Mouse (Mus musculus): ENCODE data around the gene U2af1l4. TPM values are rescaled to one million over a fixed set of nuclear protein-coding genes. Genes with fewer than 3 reads are reported as not detected.

Gene U2af1l4
- polyA plus RNA-seq, 1 experiment from 2014 or later = 82.5 TPM

GRCm38 (mm10) chr7:30604424-30604823, 41.3 kb downstream of the U2af1l4 start:
- H3K9ac ChIP-seq = no peak overlapping the region
- H3K27ac ChIP-seq = no peak overlapping the region
- WGBS = 50% methylated on average over 8 of the region's 8 CpGs
- H3K4me1 ChIP-seq = 0 out of 2 replicates have a peak, but pooled peaks cover 16% of the 10 kb centered on the region
- H3K27me3 ChIP-seq (replicated peaks) = no peaks in the 10 kb centered on the region
- no peak overlapping the region for H3K4me3 ChIP-seq (replicated peaks)
- no peak overlapping the region for H3K4me2 ChIP-seq
- ATAC-seq (ENCODE audit: insufficient read depth, low FRiP score, low read depth) = no peak
- H3K9me3 ChIP-seq = no peaks in the 10 kb centered on the region
- no peaks in the 10 kb centered on the region for H3K36me3 ChIP-seq

DNA sequence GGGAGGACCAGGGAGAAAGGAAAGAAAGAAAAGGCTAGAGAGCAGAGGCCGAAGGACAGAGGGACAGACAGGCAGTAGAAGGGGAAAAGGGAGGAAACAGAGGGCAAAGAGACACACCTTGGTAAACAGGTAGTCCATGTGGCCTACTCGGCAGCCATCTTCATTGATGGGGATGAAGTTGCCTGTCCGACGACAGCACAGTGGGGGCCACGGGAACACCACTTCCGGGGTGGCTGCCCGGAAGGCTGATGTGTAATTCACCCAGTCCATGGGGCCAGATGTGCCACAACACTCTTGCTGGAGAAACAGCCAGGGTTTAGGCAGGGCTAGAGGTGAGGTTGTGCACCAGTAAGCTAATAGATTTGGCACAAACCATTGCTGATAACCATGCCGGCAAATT, 41.8 kb downstream of the U2af1l4 start:
- Histone ChIP-seq H3K9ac (no peak overlapping the region), H3K9me3 (no peaks in the 10 kb centered on the region), H3K4me2 (no peak overlapping the region), H3K27ac (no peak overlapping the region), H3K4me3 (replicated peaks) (no peak overlapping the region), H3K36me3 (no peaks in the 10 kb centered on the region), H3K27me3 (replicated peaks) (no peaks in the 10 kb centered on the region), H3K4me1 (0 out of 2 replicates have a peak, but pooled peaks cover 12% of the 10 kb centered on the region)
- WGBS = 76% methylated on average over 8 of the region's 8 CpGs
- ATAC-seq (ENCODE audit: insufficient read depth, low FRiP score, low read depth) = no peak

GRCm38 (mm10) chr7:30607706-30608309, 44.7 kb downstream of the U2af1l4 start:
- Histone ChIP-seq H3K4me1 (0 out of 2 replicates have a peak, but pooled peaks cover 5% of the 10 kb centered on the region), H3K9ac (no peak overlapping the region), H3K4me2 (no peak overlapping the region), H3K4me3 (replicated peaks) (no peak overlapping the region), H3K27ac (no peak overlapping the region), H3K36me3 (no peaks in the 10 kb centered on the region), H3K9me3 (no peaks in the 10 kb centered on the region), H3K27me3 (replicated peaks) (no peaks in the 10 kb centered on the region)
- no peak for ATAC-seq (ENCODE audit: insufficient read depth, low FRiP score, low read depth)
- WGBS = 27% methylated on average over 8 of the region's 8 CpGs

GRCm38 (mm10) chr7:30608476-30608875, 45.4 kb downstream of the U2af1l4 start:
- Histone ChIP-seq H3K27ac (no peak overlapping the region), H3K27me3 (replicated peaks) (no peaks in the 10 kb centered on the region), H3K9ac (no peak overlapping the region), H3K4me2 (no peak overlapping the region), H3K9me3 (no peaks in the 10 kb centered on the region), H3K36me3 (no peaks in the 10 kb centered on the region), H3K4me1 (no peaks in the 10 kb centered on the region), H3K4me3 (replicated peaks) (no peak overlapping the region)
- no peak for ATAC-seq (ENCODE audit: insufficient read depth, low FRiP score, low read depth)
- WGBS = 55% methylated on average over 14 of the region's 16 CpGs

DNA sequence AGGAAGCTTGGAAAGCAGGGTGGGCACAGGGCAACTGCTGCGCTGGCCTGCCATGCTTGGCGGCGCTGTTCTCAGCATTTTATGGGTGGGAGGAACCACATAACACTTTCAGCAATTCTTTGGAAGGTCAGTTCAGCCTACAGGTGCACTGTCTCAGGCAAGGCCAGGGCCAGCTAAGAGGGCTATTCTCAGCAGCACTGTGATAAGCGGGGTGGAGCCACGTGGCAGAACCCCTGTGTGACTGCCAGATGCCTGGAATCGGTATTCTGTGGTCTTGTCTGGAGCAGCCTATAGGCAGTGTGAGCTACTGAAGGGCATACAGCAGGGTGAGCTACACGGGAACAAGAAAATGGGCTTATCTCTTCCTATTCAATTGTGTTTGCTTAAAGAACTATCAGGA, 46.9 kb downstream of the U2af1l4 start:
- Histone ChIP-seq H3K27me3 (replicated peaks) (no peaks in the 10 kb centered on the region), H3K4me1 (no peaks in the 10 kb centered on the region), H3K9me3 (no peaks in the 10 kb centered on the region), H3K27ac (no peak overlapping the region), H3K4me3 (replicated peaks) (no peak overlapping the region), H3K9ac (no peak overlapping the region), H3K4me2 (no peak overlapping the region), H3K36me3 (no peaks in the 10 kb centered on the region)
- peak; percentile 51; the same call in 1 of the 2 replicates for ATAC-seq (ENCODE audit: insufficient read depth, low FRiP score, low read depth)
- WGBS = 45% methylated on average over 7 of the region's 7 CpGs

DNA sequence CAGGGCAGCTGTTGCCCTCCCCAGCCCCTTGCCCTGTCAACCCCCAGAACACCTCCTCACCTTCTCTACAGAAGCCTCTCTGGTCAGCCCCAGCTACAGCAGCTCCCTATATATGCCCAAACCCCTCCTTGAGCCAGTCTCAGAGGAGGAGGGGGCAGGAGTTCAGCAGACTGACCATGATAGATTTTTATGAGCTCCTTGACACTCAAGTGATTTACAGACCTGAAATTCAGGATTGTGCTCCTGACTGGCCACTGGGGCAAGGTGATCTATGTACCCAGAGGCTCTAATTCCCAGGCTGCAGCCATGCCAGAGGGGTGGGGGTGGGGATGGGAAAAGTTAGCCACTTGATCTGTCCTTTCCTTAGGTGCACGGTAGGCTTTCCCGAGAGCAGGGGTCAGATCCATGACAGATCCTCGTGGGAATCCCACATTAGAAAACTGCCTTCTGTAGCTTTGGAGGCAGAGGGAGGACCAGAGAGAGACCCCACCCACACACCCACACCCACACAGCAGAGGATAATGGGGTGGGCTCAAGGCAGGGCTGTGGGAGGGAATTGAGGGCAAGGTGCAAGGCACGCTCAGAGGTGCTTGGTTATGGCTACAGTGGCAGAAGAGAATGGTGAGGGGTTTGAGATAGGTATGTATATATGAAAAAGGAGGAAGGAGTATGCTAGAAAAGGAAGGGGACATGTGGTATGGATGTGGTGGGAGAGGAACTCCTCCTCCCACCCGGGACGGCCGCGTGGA, 49.7 kb downstream of the U2af1l4 start, which contains the start of gene Upk1a:
Gene Upk1a, minus strand, starts transcription at position 194 of the 749 bp plus-strand sequence.
- no peak within 1 kb of the TSS for H3K4me3 ChIP-seq (replicated peaks)
- no peak within 1 kb of the TSS for H3K27ac ChIP-seq
- peak; percentile 24; the same call in 1 of the 2 replicates for ATAC-seq (ENCODE audit: insufficient read depth, low FRiP score, low read depth)
- H3K4me2 ChIP-seq = no peak within 1 kb of the TSS
- no peaks in the 10 kb centered on the region for H3K4me1 ChIP-seq
- H3K36me3 ChIP-seq = peaks cover 17% of the 10 kb centered on the region
- no peaks in the 10 kb centered on the region for H3K9me3 ChIP-seq
- 57% methylated on average over 8 of the region's 8 CpGs for WGBS
- no peaks in the 10 kb centered on the region for H3K27me3 ChIP-seq (replicated peaks)
- H3K9ac ChIP-seq = no peak within 1 kb of the TSS

DNA sequence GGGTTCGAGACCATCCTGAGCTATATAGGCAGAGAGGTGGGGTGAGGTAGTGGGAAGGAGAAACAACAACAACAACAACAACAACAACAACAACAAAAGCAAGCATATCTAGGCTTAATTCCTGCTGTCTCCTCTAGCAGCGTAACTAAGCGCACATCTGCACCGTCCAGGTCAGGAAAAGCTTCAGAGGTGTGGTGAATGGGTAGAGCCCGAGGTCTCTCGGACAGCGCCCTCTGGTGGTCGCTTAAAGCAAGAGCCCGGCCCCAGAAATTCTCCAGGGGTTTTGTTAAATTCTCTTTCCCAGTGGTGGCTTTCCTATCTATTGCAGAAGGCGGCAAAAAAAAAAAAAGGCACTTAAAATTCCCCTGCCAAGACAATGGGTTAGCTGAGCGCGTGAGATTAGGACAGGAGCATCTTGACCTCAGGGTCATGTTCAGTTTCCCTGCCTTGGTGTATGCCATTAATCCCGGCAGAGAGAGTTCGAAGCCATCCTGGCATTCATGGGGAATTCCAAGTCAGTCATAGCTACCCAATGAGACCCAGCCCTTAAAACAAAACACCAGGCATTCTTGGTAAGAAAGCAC, 50.5 kb downstream of the U2af1l4 start:
- 23% methylated on average over 14 of the region's 14 CpGs for WGBS
- Histone ChIP-seq H3K4me1 (no peaks in the 10 kb centered on the region), H3K4me3 (replicated peaks) (no peak overlapping the region), H3K9ac (no peak overlapping the region), H3K27me3 (replicated peaks) (no peaks in the 10 kb centered on the region), H3K9me3 (no peaks in the 10 kb centered on the region), H3K4me2 (no peak overlapping the region), H3K36me3 (peaks cover 23% of the 10 kb centered on the region), H3K27ac (no peak overlapping the region)
- ATAC-seq (ENCODE audit: insufficient read depth, low FRiP score, low read depth) = peak; percentile 70

GRCm38 (mm10) chr7:30614454-30614853, 51.4 kb downstream of the U2af1l4 start:
- no peak for ATAC-seq (ENCODE audit: insufficient read depth, low FRiP score, low read depth)
- WGBS = 64% methylated on average over 2 of the region's 2 CpGs

More at GRCm38 (mm10) chr7:30614454-30614853, 51.4 kb downstream of the U2af1l4 start:
- Histone ChIP-seq H3K9me3 (no peaks in the 10 kb centered on the region), H3K4me3 (replicated peaks) (no peak overlapping the region), H3K36me3 (peaks cover 31% of the 10 kb centered on the region), H3K27ac (no peak overlapping the region), H3K27me3 (replicated peaks) (no peaks in the 10 kb centered on the region), H3K4me1 (no peaks in the 10 kb centered on the region), H3K9ac (no peak overlapping the region), H3K4me2 (no peak overlapping the region)

Small RNA genes within 50 kb of the gene (microRNA-seq; reads per million reads assigned to microRNA genes)
- gene Gm38670 (0.97 reads per million), gene Mir3569 (not detected)

Other genes with a start within 250 kb of the U2af1l4 start
- 65.2 and 73.8 TPM in 2 replicates for gene Syne4, start 248.5 kb upstream of the U2af1l4 start, polyA plus RNA-seq (2015; fragmentation: Nextera tagmentation; extraction: Ambion mirVana)
- gene E130208F15Rik, start 241.6 kb upstream of the U2af1l4 start, polyA plus RNA-seq (2015; fragmentation: Nextera tagmentation; extraction: Ambion mirVana) = 2.4 and 2.6 TPM in 2 replicates
- 14.3 and 16.1 TPM in 2 replicates for gene Sdhaf1, start 239.4 kb upstream of the U2af1l4 start, polyA plus RNA-seq (2015; fragmentation: Nextera tagmentation; extraction: Ambion mirVana)
- gene Lrfn3, start 200.5 kb upstream of the U2af1l4 start, polyA plus RNA-seq (2015; fragmentation: Nextera tagmentation; extraction: Ambion mirVana) = 4.9 and 5.6 TPM in 2 replicates
- gene Tyrobp, start 149.5 kb upstream of the U2af1l4 start, polyA plus RNA-seq (2015; fragmentation: Nextera tagmentation; extraction: Ambion mirVana) = 71.6 and 84.5 TPM in 2 replicates
- gene Hcst, start 143.4 kb upstream of the U2af1l4 start, polyA plus RNA-seq (2015; fragmentation: Nextera tagmentation; extraction: Ambion mirVana) = 1.4 and 2.0 TPM in 2 replicates
- gene Nfkbid, start 141.6 kb upstream of the U2af1l4 start, polyA plus RNA-seq (2015; fragmentation: Nextera tagmentation; extraction: Ambion mirVana) = 2.5 and 2.6 TPM in 2 replicates
- 38.6 and 46.5 TPM in 2 replicates for gene Aplp1, start 117.8 kb upstream of the U2af1l4 start, polyA plus RNA-seq (2015; fragmentation: Nextera tagmentation; extraction: Ambion mirVana)
- 4.7 and 6.0 TPM in 2 replicates for gene Kirrel2, start 105.6 kb upstream of the U2af1l4 start, polyA plus RNA-seq (2015; fragmentation: Nextera tagmentation; extraction: Ambion mirVana)
- 3.7 and 5.7 TPM in 2 replicates for gene Nphs1, start 105.0 kb upstream of the U2af1l4 start, polyA plus RNA-seq (2015; fragmentation: Nextera tagmentation; extraction: Ambion mirVana)
- 3.8 and 5.0 TPM in 2 replicates for gene Prodh2, start 69.7 kb upstream of the U2af1l4 start, polyA plus RNA-seq (2015; fragmentation: Nextera tagmentation; extraction: Ambion mirVana)
- 7.3 and 8.7 TPM in 2 replicates for gene Arhgap33, start 28.2 kb upstream of the U2af1l4 start, polyA plus RNA-seq (2015; fragmentation: Nextera tagmentation; extraction: Ambion mirVana)
- gene Hspb6, start 11.1 kb upstream of the U2af1l4 start, polyA plus RNA-seq (2015; fragmentation: Nextera tagmentation; extraction: Ambion mirVana) = 49.6 and 51.0 TPM in 2 replicates
- gene Proser3, start 11.0 kb upstream of the U2af1l4 start, polyA plus RNA-seq (2015; fragmentation: Nextera tagmentation; extraction: Ambion mirVana) = 11.1 and 13.5 TPM in 2 replicates
- gene Lin37, start 3.5 kb upstream of the U2af1l4 start, polyA plus RNA-seq (2015; fragmentation: Nextera tagmentation; extraction: Ambion mirVana) = 55.0 and 66.3 TPM in 2 replicates
- gene Gm49396, start within 50 bp of the U2af1l4 start, polyA plus RNA-seq (2015; fragmentation: Nextera tagmentation; extraction: Ambion mirVana) = 11.1 and 11.5 TPM in 2 replicates
- 135 and 138 TPM in 2 replicates for gene Psenen, start 326 bp downstream of the U2af1l4 start, polyA plus RNA-seq (2015; fragmentation: Nextera tagmentation; extraction: Ambion mirVana)
- gene Igflr1, start 2.1 kb downstream of the U2af1l4 start, polyA plus RNA-seq (2015; fragmentation: Nextera tagmentation; extraction: Ambion mirVana) = 2.2 and 3.5 TPM in 2 replicates
- gene Kmt2b, start 25.4 kb downstream of the U2af1l4 start, polyA plus RNA-seq (2015; fragmentation: Nextera tagmentation; extraction: Ambion mirVana) = 7.6 and 8.4 TPM in 2 replicates
- 0.81 and 0.90 TPM in 2 replicates for gene Zbtb32, start 35.6 kb downstream of the U2af1l4 start, polyA plus RNA-seq (2015; fragmentation: Nextera tagmentation; extraction: Ambion mirVana)
- 6.8 and 7.4 TPM in 2 replicates for gene Upk1a, start 49.5 kb downstream of the U2af1l4 start, polyA plus RNA-seq (2015; fragmentation: Nextera tagmentation; extraction: Ambion mirVana)
- gene Cox6b1, start 62.9 kb downstream of the U2af1l4 start, polyA plus RNA-seq (2015; fragmentation: Nextera tagmentation; extraction: Ambion mirVana) = 994 and 1,014 TPM in 2 replicates
- gene Etv2, start 72.6 kb downstream of the U2af1l4 start, polyA plus RNA-seq (2015; fragmentation: Nextera tagmentation; extraction: Ambion mirVana) = not detected in 2 replicates
- gene Rbm42, start 87.0 kb downstream of the U2af1l4 start, polyA plus RNA-seq (2015; fragmentation: Nextera tagmentation; extraction: Ambion mirVana) = 110 and 111 TPM in 2 replicates
- gene Haus5, start 101.7 kb downstream of the U2af1l4 start, polyA plus RNA-seq (2015; fragmentation: Nextera tagmentation; extraction: Ambion mirVana) = 39.1 and 47.7 TPM in 2 replicates
- gene Pmis2, start 108.3 kb downstream of the U2af1l4 start, polyA plus RNA-seq (2015; fragmentation: Nextera tagmentation; extraction: Ambion mirVana) = not detected in 2 replicates
- 4.2 and 6.6 TPM in 2 replicates for gene 2200002J24Rik, start 135.6 kb downstream of the U2af1l4 start, polyA plus RNA-seq (2015; fragmentation: Nextera tagmentation; extraction: Ambion mirVana)
- gene Atp4a, start 148.9 kb downstream of the U2af1l4 start, polyA plus RNA-seq (2015; fragmentation: Nextera tagmentation; extraction: Ambion mirVana) = 4.9 and 9.2 TPM in 2 replicates
- gene Tmem147, start 166.2 kb downstream of the U2af1l4 start, polyA plus RNA-seq (2015; fragmentation: Nextera tagmentation; extraction: Ambion mirVana) = 227 and 239 TPM in 2 replicates
- 0.50 and 0.73 TPM in 2 replicates for gene Gapdhs, start 180.4 kb downstream of the U2af1l4 start, polyA plus RNA-seq (2015; fragmentation: Nextera tagmentation; extraction: Ambion mirVana)
- 8.4 and 17.9 TPM in 2 replicates for gene Sbsn, start 188.2 kb downstream of the U2af1l4 start, polyA plus RNA-seq (2015; fragmentation: Nextera tagmentation; extraction: Ambion mirVana)
- 70.8 and 142 TPM in 2 replicates for gene Dmkn, start 200.5 kb downstream of the U2af1l4 start, polyA plus RNA-seq (2015; fragmentation: Nextera tagmentation; extraction: Ambion mirVana)
- 96.1 and 227 TPM in 2 replicates for gene Krtdap, start 224.6 kb downstream of the U2af1l4 start, polyA plus RNA-seq (2015; fragmentation: Nextera tagmentation; extraction: Ambion mirVana)

Measured in stomach, embryonic 15.5 days (tissue).